Mouse (Mus musculus): ENCODE measurements around the gene Polr2b. TPM values are rescaled to one million over a fixed set of nuclear protein-coding genes. Genes with fewer than 3 reads are reported as not detected.
A peak's percentile ranks its signal among the peaks of the same experiment; 100 is the strongest.

Gene Polr2b
- polyA plus RNA-seq, 1 experiment from 2014 or later = 70.8 TPM

DNA sequence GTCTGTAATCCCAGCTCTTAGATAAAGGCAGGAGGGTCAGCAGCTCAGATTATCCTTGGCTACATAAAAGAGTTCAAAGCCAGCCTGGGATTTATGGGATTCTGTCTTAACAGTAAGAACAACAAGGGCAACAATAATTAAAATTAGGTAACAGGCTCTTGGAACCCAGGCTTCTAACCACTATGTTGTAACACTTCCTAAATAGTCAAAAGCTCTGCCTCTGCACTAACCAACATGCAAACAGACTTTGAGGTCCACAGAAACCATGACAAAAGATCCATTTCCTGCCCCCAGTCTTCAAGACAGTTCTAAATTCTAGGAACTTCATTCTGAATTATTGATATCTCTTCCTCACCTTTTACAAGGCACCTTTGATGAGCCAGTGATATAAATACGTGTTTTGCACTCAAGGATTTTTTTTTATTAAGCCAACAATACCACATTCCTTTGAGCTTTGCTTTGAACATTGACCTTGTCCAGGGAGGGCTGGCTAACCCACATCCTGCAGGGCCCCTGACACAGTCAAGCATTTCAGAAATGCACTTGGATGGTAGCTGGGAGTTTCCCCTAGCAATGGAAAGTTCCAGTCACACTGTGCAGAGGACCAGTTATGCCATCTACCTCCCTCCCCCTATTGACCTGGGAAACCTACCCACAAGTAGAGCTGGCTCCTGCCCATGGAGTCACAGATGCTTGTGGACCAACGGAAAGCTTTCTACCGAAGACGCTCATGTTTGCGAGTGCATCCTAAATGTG is 74.0 kb downstream of the Polr2b start:
- Histone ChIP-seq H3K27me3 (ENCODE audit: insufficient read depth, low read length) (no peaks in the 10 kb centered on the region), H3K36me3 (ENCODE audit: insufficient read depth, low read length) (no peaks in the 10 kb centered on the region), H3K9me3 (ENCODE audit: low read length) (no peaks in the 10 kb centered on the region), H3K4me3 (ENCODE audit: low read length) (no peak overlapping the region), H3K4me1 (ENCODE audit: insufficient read depth, low read length) (peaks cover 83% of the 10 kb centered on the region), H3K4me2 (replicated peaks; ENCODE audit: low read depth, low read length) (peak overlapping the region; percentile 21), H3K27ac (ENCODE audit: low read length) (peak overlapping the region; percentile 96), H3K9ac (replicated peaks; ENCODE audit: low read length) (no peak overlapping the region; the same call in 1 of the 2 replicates)
- WGBS = 62% methylated on average over 5 of the region's 5 CpGs
- ATAC-seq (ENCODE audit: low FRiP score, low TSS enrichment) = peak; percentile 90

DNA sequence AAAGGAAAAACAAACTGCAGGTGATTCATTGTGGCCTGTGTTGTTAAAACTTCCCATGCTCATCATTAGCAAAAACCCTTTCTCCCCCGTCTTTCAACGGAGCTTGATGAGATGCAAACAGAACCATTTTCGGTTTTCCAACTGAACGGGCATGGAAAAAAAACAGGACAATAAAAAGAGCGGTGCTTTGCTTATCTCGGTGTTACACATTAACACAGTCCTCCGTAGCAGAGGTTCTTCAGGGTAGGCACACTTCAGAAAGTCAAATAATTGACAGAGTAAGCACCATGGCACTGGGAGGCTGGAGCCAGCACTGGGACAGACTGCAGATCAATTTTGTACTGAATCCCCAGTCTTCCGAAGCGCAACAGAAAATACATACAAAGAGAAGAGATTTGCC is 74.8 kb downstream of the Polr2b start:
- Histone ChIP-seq H3K4me1 (ENCODE audit: insufficient read depth, low read length) (peaks cover 77% of the 10 kb centered on the region), H3K9ac (replicated peaks; ENCODE audit: low read length) (no peak overlapping the region; the same call in 1 of the 2 replicates), H3K36me3 (ENCODE audit: insufficient read depth, low read length) (no peaks in the 10 kb centered on the region), H3K9me3 (ENCODE audit: low read length) (no peaks in the 10 kb centered on the region), H3K27ac (ENCODE audit: low read length) (peak overlapping the region; percentile 96), H3K4me2 (replicated peaks; ENCODE audit: low read depth, low read length) (peak overlapping the region; percentile 21), H3K27me3 (ENCODE audit: insufficient read depth, low read length) (no peaks in the 10 kb centered on the region), H3K4me3 (ENCODE audit: low read length) (no peak overlapping the region)
- 45% methylated on average over 9 of the region's 9 CpGs for WGBS
- peak; percentile 74 for ATAC-seq (ENCODE audit: low FRiP score, low TSS enrichment)

DNA sequence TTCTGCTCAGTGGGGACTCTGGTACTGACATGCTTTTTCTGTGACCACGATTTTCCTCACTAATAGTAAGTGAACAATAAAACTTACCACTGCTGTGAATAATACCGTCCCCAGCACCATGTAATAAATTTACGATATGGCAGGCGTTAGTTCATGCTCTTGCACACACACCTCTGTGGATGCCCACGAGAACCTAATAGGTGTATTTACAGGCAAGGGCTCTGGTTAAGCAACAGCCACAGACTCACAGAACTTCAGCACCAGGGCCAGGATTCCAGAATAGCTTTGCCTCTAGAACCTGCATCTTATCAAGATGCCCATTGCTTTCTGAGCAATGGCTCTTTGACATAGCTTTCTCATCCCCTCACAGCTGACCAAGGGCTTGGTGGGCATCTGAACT is 75.3 kb downstream of the Polr2b start:
- no peak overlapping the region for H3K4me3 ChIP-seq (ENCODE audit: low read length)
- 55% methylated on average over 5 of the region's 5 CpGs for WGBS
- H3K27ac ChIP-seq (ENCODE audit: low read length) = peak overlapping the region; percentile 96
- 0 out of 2 replicates have a peak overlapping the region, but pooled peaks have one; percentile 3 for H3K4me2 ChIP-seq (replicated peaks; ENCODE audit: low read depth, low read length)
- H3K27me3 ChIP-seq (ENCODE audit: insufficient read depth, low read length) = no peaks in the 10 kb centered on the region
- no peak overlapping the region for H3K9ac ChIP-seq (replicated peaks; ENCODE audit: low read length)
- no peak for ATAC-seq (ENCODE audit: low FRiP score, low TSS enrichment)
- H3K4me1 ChIP-seq (ENCODE audit: insufficient read depth, low read length) = peaks cover 72% of the 10 kb centered on the region
- H3K36me3 ChIP-seq (ENCODE audit: insufficient read depth, low read length) = no peaks in the 10 kb centered on the region
- H3K9me3 ChIP-seq (ENCODE audit: low read length) = no peaks in the 10 kb centered on the region

DNA sequence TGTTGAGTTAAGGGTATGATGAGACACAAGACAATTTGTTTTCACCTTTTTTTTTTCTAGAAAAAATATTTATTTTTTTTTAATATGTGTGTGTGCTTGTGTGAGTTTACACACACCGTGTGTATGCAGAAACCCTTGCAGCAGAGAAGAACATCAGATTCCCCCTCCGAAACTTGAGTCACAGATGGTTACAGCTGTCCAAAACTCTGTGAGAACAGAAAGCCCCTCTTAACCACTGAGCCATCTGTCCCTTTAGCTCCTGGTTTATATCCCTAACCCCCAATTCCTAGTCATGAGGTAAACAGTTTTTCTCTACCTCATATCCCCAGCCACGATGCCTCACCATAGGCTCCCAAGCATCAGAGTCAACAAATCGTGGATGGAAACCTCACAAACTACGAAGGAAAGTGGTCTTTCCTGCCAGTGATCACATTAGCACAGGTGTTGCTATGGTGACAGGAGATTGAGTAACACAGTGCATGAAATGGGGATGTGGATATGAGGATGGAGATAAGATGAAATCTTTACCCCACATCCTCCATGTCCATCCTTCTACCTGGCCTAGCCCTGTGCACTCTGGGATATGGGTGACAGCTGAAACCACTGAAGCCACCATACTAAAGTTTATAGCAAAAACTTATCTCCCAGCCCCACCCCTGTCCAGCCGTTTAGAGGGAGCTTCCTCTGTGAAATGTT is 76.1 kb downstream of the Polr2b start:
- Histone ChIP-seq H3K27me3 (ENCODE audit: insufficient read depth, low read length) (no peaks in the 10 kb centered on the region), H3K4me1 (ENCODE audit: insufficient read depth, low read length) (peaks cover 76% of the 10 kb centered on the region), H3K4me3 (ENCODE audit: low read length) (no peak overlapping the region), H3K9me3 (ENCODE audit: low read length) (no peaks in the 10 kb centered on the region), H3K36me3 (ENCODE audit: insufficient read depth, low read length) (no peaks in the 10 kb centered on the region), H3K27ac (ENCODE audit: low read length) (peak overlapping the region; percentile 96), H3K9ac (replicated peaks; ENCODE audit: low read length) (no peak overlapping the region), H3K4me2 (replicated peaks; ENCODE audit: low read depth, low read length) (no peak overlapping the region)
- no peak for ATAC-seq (ENCODE audit: low FRiP score, low TSS enrichment)
- WGBS = 67% methylated on average over 6 of the region's 6 CpGs

DNA sequence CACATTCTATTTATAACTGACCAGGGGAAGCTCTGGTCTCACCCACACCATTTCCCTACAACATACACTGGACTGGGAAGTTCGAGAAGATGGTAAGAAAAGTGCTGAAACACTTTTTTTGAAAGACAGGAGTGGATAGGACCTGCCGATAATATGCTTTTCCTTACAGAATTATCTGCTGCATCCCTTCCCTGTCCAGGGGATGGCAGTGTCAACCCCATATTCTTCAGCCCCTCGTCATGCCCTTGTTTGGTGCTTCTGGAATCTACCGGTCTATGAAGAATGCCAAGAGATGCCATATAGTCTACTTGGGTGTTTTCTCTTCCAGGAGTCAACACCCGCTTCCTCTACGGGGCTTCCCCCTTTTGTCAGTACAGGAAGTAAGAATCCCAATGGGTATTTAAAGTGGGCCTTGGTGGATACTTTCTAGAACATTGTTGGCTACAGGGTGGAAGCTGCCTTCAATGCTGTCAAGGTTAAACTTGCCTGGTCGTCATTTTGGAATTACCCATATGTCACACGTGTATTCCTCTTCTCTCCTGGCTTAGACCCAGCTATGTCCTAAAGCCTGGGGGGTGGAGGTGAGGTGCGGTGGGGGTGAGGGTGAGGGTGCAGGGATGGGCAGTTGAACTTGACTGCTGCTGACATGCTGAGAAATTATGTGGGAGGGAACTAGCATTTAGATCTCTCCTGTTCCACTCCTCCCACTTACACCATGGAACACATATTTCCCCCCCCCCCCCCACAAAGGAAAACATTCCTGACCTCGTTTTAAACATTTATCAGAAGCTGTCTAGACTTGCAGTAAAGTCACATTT is 76.9 kb downstream of the Polr2b start:
- peaks cover 72% of the 10 kb centered on the region for H3K4me1 ChIP-seq (ENCODE audit: insufficient read depth, low read length)
- no peaks in the 10 kb centered on the region for H3K36me3 ChIP-seq (ENCODE audit: insufficient read depth, low read length)
- H3K27me3 ChIP-seq (ENCODE audit: insufficient read depth, low read length) = no peaks in the 10 kb centered on the region
- no peak overlapping the region for H3K4me2 ChIP-seq (replicated peaks; ENCODE audit: low read depth, low read length)
- H3K4me3 ChIP-seq (ENCODE audit: low read length) = no peak overlapping the region
- 0 out of 2 replicates have a peak, but pooled peaks have one; percentile 17 for ATAC-seq (ENCODE audit: low FRiP score, low TSS enrichment)
- no peak overlapping the region for H3K9ac ChIP-seq (replicated peaks; ENCODE audit: low read length)
- WGBS = 55% methylated on average over 10 of the region's 10 CpGs
- peak overlapping the region; percentile 96 for H3K27ac ChIP-seq (ENCODE audit: low read length)
- H3K9me3 ChIP-seq (ENCODE audit: low read length) = no peaks in the 10 kb centered on the region

DNA sequence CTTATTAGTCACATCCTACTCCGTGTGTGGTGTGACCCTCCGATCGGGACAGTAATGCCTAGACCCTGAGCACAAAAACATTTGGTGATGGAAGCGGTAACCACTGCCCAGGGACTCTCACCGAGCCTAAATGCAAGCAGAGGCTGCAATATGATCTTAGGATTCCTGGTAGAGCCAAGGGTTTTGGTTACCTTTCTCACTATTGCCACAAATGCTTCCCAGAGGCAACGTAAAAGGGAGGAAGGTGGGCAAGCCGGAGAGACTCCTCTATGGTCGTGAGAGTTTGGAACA is 77.4 kb downstream of the Polr2b start:
- H3K9me3 ChIP-seq (ENCODE audit: low read length) = no peaks in the 10 kb centered on the region
- no peak overlapping the region for H3K4me3 ChIP-seq (ENCODE audit: low read length)
- H3K27ac ChIP-seq (ENCODE audit: low read length) = peak overlapping the region; percentile 68
- H3K27me3 ChIP-seq (ENCODE audit: insufficient read depth, low read length) = no peaks in the 10 kb centered on the region
- WGBS = 29% methylated on average over 8 of the region's 8 CpGs
- peak overlapping the region; percentile 11; the same call in 1 of the 2 replicates for H3K4me2 ChIP-seq (replicated peaks; ENCODE audit: low read depth, low read length)
- peaks cover 68% of the 10 kb centered on the region for H3K4me1 ChIP-seq (ENCODE audit: insufficient read depth, low read length)
- no peaks in the 10 kb centered on the region for H3K36me3 ChIP-seq (ENCODE audit: insufficient read depth, low read length)
- ATAC-seq (ENCODE audit: low FRiP score, low TSS enrichment) = peak; percentile 55; the same call in 1 of the 2 replicates
- H3K9ac ChIP-seq (replicated peaks; ENCODE audit: low read length) = no peak overlapping the region

- WGBS = 81% methylated on average over 6 of the region's 6 CpGs
These were observed 78.4 kb downstream of the Polr2b start for GRCm38 (mm10) chr5:77388359-77388758.

GRCm38 (mm10) chr5:77390272-77390671 is 80.3 kb downstream of the Polr2b start:
- no peaks in the 10 kb centered on the region for H3K27me3 ChIP-seq (ENCODE audit: insufficient read depth, low read length)
- H3K36me3 ChIP-seq (ENCODE audit: insufficient read depth, low read length) = no peaks in the 10 kb centered on the region
- 79% methylated on average over 2 of the region's 2 CpGs for WGBS
- peaks cover 56% of the 10 kb centered on the region for H3K4me1 ChIP-seq (ENCODE audit: insufficient read depth, low read length)
- no peak overlapping the region for H3K4me3 ChIP-seq (ENCODE audit: low read length)
- H3K9me3 ChIP-seq (ENCODE audit: low read length) = no peaks in the 10 kb centered on the region
- H3K9ac ChIP-seq (replicated peaks; ENCODE audit: low read length) = no peak overlapping the region
- no peak overlapping the region for H3K4me2 ChIP-seq (replicated peaks; ENCODE audit: low read depth, low read length)
- H3K27ac ChIP-seq (ENCODE audit: low read length) = no peak overlapping the region
- 0 out of 2 replicates have a peak, but pooled peaks have one; percentile 20 for ATAC-seq (ENCODE audit: low FRiP score, low TSS enrichment)

More at GRCm38 (mm10) chr5:77388359-77388758, 78.4 kb downstream of the Polr2b start:
- H3K4me1 ChIP-seq (ENCODE audit: insufficient read depth, low read length) = peaks cover 63% of the 10 kb centered on the region
- H3K27ac ChIP-seq (ENCODE audit: low read length) = peak overlapping the region; percentile 68; the same call in 1 of the 2 replicates
- no peak for ATAC-seq (ENCODE audit: low FRiP score, low TSS enrichment)
- H3K4me3 ChIP-seq (ENCODE audit: low read length) = no peak overlapping the region
- H3K4me2 ChIP-seq (replicated peaks; ENCODE audit: low read depth, low read length) = no peak overlapping the region
- H3K36me3 ChIP-seq (ENCODE audit: insufficient read depth, low read length) = no peaks in the 10 kb centered on the region
- H3K9me3 ChIP-seq (ENCODE audit: low read length) = no peaks in the 10 kb centered on the region
- H3K9ac ChIP-seq (replicated peaks; ENCODE audit: low read length) = no peak overlapping the region
- no peaks in the 10 kb centered on the region for H3K27me3 ChIP-seq (ENCODE audit: insufficient read depth, low read length)

DNA sequence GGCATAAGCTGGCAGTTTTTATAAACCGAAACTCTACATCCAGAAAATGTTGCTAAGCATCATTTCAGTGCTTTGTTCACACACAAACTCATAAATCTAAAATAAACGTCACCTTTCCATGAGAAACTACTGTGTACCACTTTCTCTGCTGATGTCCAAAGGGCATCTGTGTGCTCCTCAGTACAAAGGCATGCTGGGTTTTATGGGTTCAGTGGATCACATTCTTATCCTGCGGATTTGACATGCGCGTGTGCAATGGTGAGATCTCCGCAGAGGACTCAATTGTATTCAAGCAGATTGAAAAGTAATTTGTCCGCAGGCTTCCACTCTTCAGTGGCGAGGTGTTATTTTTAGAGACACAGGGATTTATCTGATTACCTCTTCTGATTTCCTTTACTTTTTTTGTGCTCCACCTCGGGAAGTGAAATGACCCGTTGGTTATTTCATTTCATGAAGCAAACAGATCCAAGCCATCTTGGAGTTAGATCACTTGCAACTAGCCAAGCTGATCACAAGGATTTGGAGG is 83.2 kb downstream of the Polr2b start:
- Histone ChIP-seq H3K4me3 (ENCODE audit: low read length) (no peak overlapping the region), H3K36me3 (ENCODE audit: insufficient read depth, low read length) (no peaks in the 10 kb centered on the region), H3K4me1 (ENCODE audit: insufficient read depth, low read length) (peaks cover 36% of the 10 kb centered on the region; the same call in 1 of the 2 replicates), H3K27ac (ENCODE audit: low read length) (no peak overlapping the region), H3K4me2 (replicated peaks; ENCODE audit: low read depth, low read length) (no peak overlapping the region), H3K9me3 (ENCODE audit: low read length) (no peaks in the 10 kb centered on the region), H3K9ac (replicated peaks; ENCODE audit: low read length) (no peak overlapping the region), H3K27me3 (ENCODE audit: insufficient read depth, low read length) (no peaks in the 10 kb centered on the region)
- WGBS = 74% methylated on average over 10 of the region's 10 CpGs
- no peak for ATAC-seq (ENCODE audit: low FRiP score, low TSS enrichment)
